Mouse (Mus musculus): ENCODE data around the gene Gkn3. TPM values are rescaled to one million over a fixed set of nuclear protein-coding genes. Genes with fewer than 3 reads are reported as not detected.

Gkn3 gene
- polyA plus RNA-seq, 1 experiment from 2014 or later: 0.62 TPM

DNA sequence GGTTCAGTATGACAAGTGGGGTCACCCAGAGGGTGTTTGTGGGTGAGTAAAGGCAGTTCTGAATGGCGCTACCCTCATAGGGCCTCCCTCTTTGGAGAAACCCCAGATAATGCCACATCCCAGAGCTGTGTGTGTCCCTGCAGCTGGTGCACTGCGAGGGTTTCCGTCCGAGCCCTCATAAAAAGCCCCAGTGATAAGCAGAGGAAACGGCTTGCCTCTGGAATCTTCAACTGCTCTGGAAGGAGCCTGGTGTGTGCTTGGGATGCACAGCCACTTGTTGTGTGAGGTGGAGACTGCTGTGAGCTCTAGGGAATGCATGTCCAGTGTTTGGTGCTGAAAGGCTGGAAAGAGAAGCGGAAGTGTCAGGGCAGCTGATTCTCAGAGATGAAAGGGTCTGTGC lies 12.7 kb upstream of the Gkn3 start:
- no peak overlapping the region for H3K4me2 ChIP-seq (ENCODE audit: low read depth, low read length)
- H3K27me3 ChIP-seq (ENCODE audit: control insufficient read depth, insufficient read depth, low read length): peaks cover 30% of the 10 kb centered on the region
- no peaks in the 10 kb centered on the region for H3K9me3 ChIP-seq (replicated peaks; ENCODE audit: control insufficient read depth, low read length)
- 26% methylated on average over 6 of the region's 6 CpGs for WGBS
- ATAC-seq (replicated peaks; ENCODE audit: extremely low read depth, insufficient read depth, low FRiP score): no peak
- no peak overlapping the region for H3K27ac ChIP-seq (ENCODE audit: low read length)
- no peak overlapping the region for H3K4me3 ChIP-seq (ENCODE audit: low read length)
- no peak overlapping the region for H3K9ac ChIP-seq (ENCODE audit: low read length)
- H3K4me1 ChIP-seq (ENCODE audit: control insufficient read depth, insufficient read depth, low read length): peaks cover 24% of the 10 kb centered on the region
- no peaks in the 10 kb centered on the region for H3K36me3 ChIP-seq (ENCODE audit: control insufficient read depth, insufficient read depth)

- Histone ChIP-seq H3K4me2 (ENCODE audit: low read depth, low read length) (no peak overlapping the region), H3K4me1 (ENCODE audit: control insufficient read depth, insufficient read depth, low read length) (peaks cover 27% of the 10 kb centered on the region), H3K27ac (ENCODE audit: low read length) (no peak overlapping the region), H3K36me3 (ENCODE audit: control insufficient read depth, insufficient read depth) (no peaks in the 10 kb centered on the region), H3K9ac (ENCODE audit: low read length) (no peak overlapping the region), H3K4me3 (ENCODE audit: low read length) (no peak overlapping the region), H3K27me3 (ENCODE audit: control insufficient read depth, insufficient read depth, low read length) (peaks cover 37% of the 10 kb centered on the region), H3K9me3 (replicated peaks; ENCODE audit: control insufficient read depth, low read length) (no peaks in the 10 kb centered on the region)
- WGBS: 49% methylated on average over 4 of the region's 4 CpGs
- no peak for ATAC-seq (replicated peaks; ENCODE audit: extremely low read depth, insufficient read depth, low FRiP score)
Measured at GRCm38 (mm10) chr6:87399886-87400566, 11.3 kb upstream of the Gkn3 start.

DNA sequence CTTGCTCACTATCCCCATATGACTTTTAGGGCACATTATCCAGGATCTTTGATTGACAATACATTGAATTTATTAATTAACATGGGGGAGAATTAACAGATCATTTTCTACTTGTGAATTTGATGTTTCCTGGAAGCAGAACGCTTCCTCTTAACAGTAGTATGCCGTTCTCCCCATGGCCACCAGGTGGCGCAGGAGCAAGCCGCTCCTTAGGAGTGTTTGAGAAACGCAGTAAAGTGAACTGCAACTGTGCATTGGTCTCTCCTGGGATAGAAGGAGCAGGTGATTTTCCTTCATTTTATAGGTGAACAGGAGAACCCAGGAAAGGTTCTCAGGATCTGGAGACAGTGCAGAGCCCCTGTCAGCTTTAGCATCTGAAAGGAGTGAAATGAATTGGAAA lies 10.4 kb upstream of the Gkn3 start:
- Histone ChIP-seq H3K4me1 (ENCODE audit: control insufficient read depth, insufficient read depth, low read length) (peaks cover 28% of the 10 kb centered on the region), H3K4me2 (ENCODE audit: low read depth, low read length) (0 out of 2 replicates have a peak overlapping the region, but pooled peaks have one; percentile 9), H3K9ac (ENCODE audit: low read length) (no peak overlapping the region), H3K27me3 (ENCODE audit: control insufficient read depth, insufficient read depth, low read length) (peaks cover 41% of the 10 kb centered on the region), H3K27ac (ENCODE audit: low read length) (no peak overlapping the region), H3K9me3 (replicated peaks; ENCODE audit: control insufficient read depth, low read length) (no peaks in the 10 kb centered on the region), H3K4me3 (ENCODE audit: low read length) (no peak overlapping the region), H3K36me3 (ENCODE audit: control insufficient read depth, insufficient read depth) (no peaks in the 10 kb centered on the region)
- under 1% methylated on average over 5 of the region's 5 CpGs for WGBS
- no peak; the same call in 1 of the 2 replicates for ATAC-seq (replicated peaks; ENCODE audit: extremely low read depth, insufficient read depth, low FRiP score)

DNA sequence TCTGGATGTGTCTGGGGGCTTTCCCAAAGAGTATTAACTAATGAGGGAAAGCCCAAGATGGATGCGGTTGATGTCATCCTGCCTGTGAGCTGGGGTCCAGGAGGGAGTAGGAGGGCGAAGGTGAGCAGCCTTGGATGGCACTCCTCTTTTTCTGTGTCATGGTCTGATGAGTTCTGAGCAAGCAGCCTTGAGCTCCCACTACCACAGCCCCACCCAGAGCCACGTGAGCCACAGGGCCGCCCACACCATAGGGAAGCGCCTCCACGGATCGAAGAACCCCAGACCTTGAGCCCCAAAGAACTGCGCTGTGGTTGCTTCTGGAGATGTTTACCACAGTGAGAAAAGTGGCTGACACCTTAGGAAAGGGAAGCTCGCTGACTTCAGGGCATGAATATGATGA lies 6.0 kb upstream of the Gkn3 start:
- Histone ChIP-seq H3K9ac (ENCODE audit: low read length) (no peak overlapping the region), H3K4me1 (ENCODE audit: control insufficient read depth, insufficient read depth, low read length) (peaks cover 13% of the 10 kb centered on the region), H3K36me3 (ENCODE audit: control insufficient read depth, insufficient read depth) (no peaks in the 10 kb centered on the region), H3K9me3 (replicated peaks; ENCODE audit: control insufficient read depth, low read length) (no peaks in the 10 kb centered on the region), H3K27ac (ENCODE audit: low read length) (no peak overlapping the region), H3K4me2 (ENCODE audit: low read depth, low read length) (no peak overlapping the region), H3K4me3 (ENCODE audit: low read length) (no peak overlapping the region), H3K27me3 (ENCODE audit: control insufficient read depth, insufficient read depth, low read length) (peaks cover 46% of the 10 kb centered on the region)
- ATAC-seq (replicated peaks; ENCODE audit: extremely low read depth, insufficient read depth, low FRiP score): 0 out of 2 replicates have a peak, but pooled peaks have one; percentile 28
- WGBS: 77% methylated on average over 9 of the region's 9 CpGs

DNA sequence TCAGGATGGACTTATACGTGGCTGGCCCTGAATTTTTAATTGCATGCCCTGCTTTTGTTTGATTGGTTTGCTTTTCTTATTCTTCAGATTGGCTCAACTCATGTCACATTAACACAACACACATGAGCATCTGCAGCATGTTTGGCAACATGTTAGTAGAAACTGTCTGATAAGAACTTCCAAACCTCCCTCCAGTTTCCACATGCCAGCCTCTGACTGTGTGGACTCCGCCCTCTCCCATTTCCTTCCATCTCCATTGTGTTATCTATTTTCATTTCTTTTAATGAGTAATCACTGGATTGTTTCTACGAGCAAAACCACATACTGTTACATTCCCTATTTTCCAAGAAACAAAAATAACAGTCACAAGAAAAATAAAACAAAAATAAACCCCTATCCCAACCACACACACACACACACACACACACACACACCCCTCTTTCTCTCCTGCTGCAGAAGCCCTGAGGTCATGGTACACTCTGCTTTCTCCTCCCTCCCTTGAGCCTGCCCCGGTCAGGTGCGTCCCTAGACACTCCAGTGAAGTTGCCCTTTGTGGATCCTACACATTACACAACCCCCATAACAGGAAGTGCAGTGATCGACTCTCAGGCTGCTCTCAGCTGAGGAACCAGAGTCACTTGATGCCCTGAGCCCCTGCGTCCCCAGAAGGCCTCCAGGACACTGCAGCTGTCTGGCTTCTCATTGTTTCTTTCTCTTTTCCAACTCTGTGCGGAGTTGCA lies 4.9 kb upstream of the Gkn3 start:
- no peak overlapping the region for H3K27ac ChIP-seq (ENCODE audit: low read length)
- peaks cover 7% of the 10 kb centered on the region; the same call in 1 of the 2 replicates for H3K4me1 ChIP-seq (ENCODE audit: control insufficient read depth, insufficient read depth, low read length)
- no peak overlapping the region for H3K9ac ChIP-seq (ENCODE audit: low read length)
- no peak overlapping the region for H3K4me2 ChIP-seq (ENCODE audit: low read depth, low read length)
- no peak overlapping the region for H3K4me3 ChIP-seq (ENCODE audit: low read length)
- ATAC-seq (replicated peaks; ENCODE audit: extremely low read depth, insufficient read depth, low FRiP score): no peak
- no peaks in the 10 kb centered on the region for H3K9me3 ChIP-seq (replicated peaks; ENCODE audit: control insufficient read depth, low read length)
- 59% methylated on average over 8 of the region's 8 CpGs for WGBS
- peaks cover 42% of the 10 kb centered on the region for H3K27me3 ChIP-seq (ENCODE audit: control insufficient read depth, insufficient read depth, low read length)
- H3K36me3 ChIP-seq (ENCODE audit: control insufficient read depth, insufficient read depth): no peaks in the 10 kb centered on the region

- no peak overlapping the region for H3K4me2 ChIP-seq (ENCODE audit: low read depth, low read length)
- peaks cover 7% of the 10 kb centered on the region; the same call in 1 of the 2 replicates for H3K4me1 ChIP-seq (ENCODE audit: control insufficient read depth, insufficient read depth, low read length)
- H3K36me3 ChIP-seq (ENCODE audit: control insufficient read depth, insufficient read depth): no peaks in the 10 kb centered on the region
- peaks cover 38% of the 10 kb centered on the region for H3K27me3 ChIP-seq (ENCODE audit: control insufficient read depth, insufficient read depth, low read length)
- H3K9ac ChIP-seq (ENCODE audit: low read length): no peak overlapping the region
- H3K4me3 ChIP-seq (ENCODE audit: low read length): no peak overlapping the region
- H3K9me3 ChIP-seq (replicated peaks; ENCODE audit: control insufficient read depth, low read length): no peaks in the 10 kb centered on the region
- ATAC-seq (replicated peaks; ENCODE audit: extremely low read depth, insufficient read depth, low FRiP score): no peak
- 27% methylated on average over 5 of the region's 5 CpGs for WGBS
- no peak overlapping the region for H3K27ac ChIP-seq (ENCODE audit: low read length)
Measured at GRCm38 (mm10) chr6:87389455-87389989, 787 bp upstream of the Gkn3 start.

- Histone ChIP-seq H3K4me1 (ENCODE audit: control insufficient read depth, insufficient read depth, low read length) (peaks cover 9% of the 10 kb centered on the region; the same call in 1 of the 2 replicates), H3K4me3 (ENCODE audit: low read length) (no peak overlapping the region), H3K4me2 (ENCODE audit: low read depth, low read length) (no peak overlapping the region), H3K9me3 (replicated peaks; ENCODE audit: control insufficient read depth, low read length) (no peaks in the 10 kb centered on the region), H3K36me3 (ENCODE audit: control insufficient read depth, insufficient read depth) (no peaks in the 10 kb centered on the region), H3K9ac (ENCODE audit: low read length) (no peak overlapping the region), H3K27ac (ENCODE audit: low read length) (no peak overlapping the region), H3K27me3 (ENCODE audit: control insufficient read depth, insufficient read depth, low read length) (peaks cover 53% of the 10 kb centered on the region)
- WGBS: 74% methylated on average over 10 of the region's 10 CpGs
- no peak for ATAC-seq (replicated peaks; ENCODE audit: extremely low read depth, insufficient read depth, low FRiP score)
Measured at GRCm38 (mm10) chr6:87386681-87387080, 2.1 kb downstream of the Gkn3 start.

DNA sequence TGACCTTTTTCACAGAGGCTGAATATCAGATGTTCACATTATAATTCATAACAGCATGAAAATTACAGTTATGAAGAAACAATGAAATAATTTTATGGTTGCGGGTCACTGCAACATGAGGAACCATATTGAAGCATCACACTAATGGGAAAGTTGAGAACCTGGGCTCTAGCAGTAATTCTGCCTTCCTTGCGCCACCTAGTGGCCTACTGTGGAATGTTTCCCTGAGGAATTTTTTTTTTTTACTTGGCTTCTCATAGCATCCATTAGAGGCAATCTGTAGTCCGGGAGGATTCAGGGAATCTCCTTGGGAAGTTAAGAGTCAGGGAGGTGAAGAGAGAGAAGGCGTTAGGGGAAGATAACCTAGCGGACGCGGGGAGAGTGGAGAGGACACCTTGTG lies 2.5 kb downstream of the Gkn3 start:
- Histone ChIP-seq H3K9ac (ENCODE audit: low read length) (no peak overlapping the region), H3K27ac (ENCODE audit: low read length) (no peak overlapping the region), H3K27me3 (ENCODE audit: control insufficient read depth, insufficient read depth, low read length) (peaks cover 53% of the 10 kb centered on the region), H3K4me2 (ENCODE audit: low read depth, low read length) (no peak overlapping the region), H3K36me3 (ENCODE audit: control insufficient read depth, insufficient read depth) (no peaks in the 10 kb centered on the region), H3K9me3 (replicated peaks; ENCODE audit: control insufficient read depth, low read length) (no peaks in the 10 kb centered on the region), H3K4me3 (ENCODE audit: low read length) (no peak overlapping the region), H3K4me1 (ENCODE audit: control insufficient read depth, insufficient read depth, low read length) (peaks cover 9% of the 10 kb centered on the region; the same call in 1 of the 2 replicates)
- 9% methylated on average over 7 of the region's 7 CpGs for WGBS
- no peak for ATAC-seq (replicated peaks; ENCODE audit: extremely low read depth, insufficient read depth, low FRiP score)

- 33% methylated on average over 6 of the region's 6 CpGs for WGBS
- Histone ChIP-seq H3K9ac (ENCODE audit: low read length) (no peak overlapping the region), H3K36me3 (ENCODE audit: control insufficient read depth, insufficient read depth) (no peaks in the 10 kb centered on the region), H3K27ac (ENCODE audit: low read length) (no peak overlapping the region), H3K4me3 (ENCODE audit: low read length) (no peak overlapping the region; the same call in 1 of the 2 replicates), H3K27me3 (ENCODE audit: control insufficient read depth, insufficient read depth, low read length) (peaks cover 45% of the 10 kb centered on the region), H3K9me3 (replicated peaks; ENCODE audit: control insufficient read depth, low read length) (no peaks in the 10 kb centered on the region), H3K4me2 (ENCODE audit: low read depth, low read length) (peak overlapping the region; percentile 64), H3K4me1 (ENCODE audit: control insufficient read depth, insufficient read depth, low read length) (peaks cover 9% of the 10 kb centered on the region; the same call in 1 of the 2 replicates)
- ATAC-seq (replicated peaks; ENCODE audit: extremely low read depth, insufficient read depth, low FRiP score): no peak
Measured at GRCm38 (mm10) chr6:87384761-87385160, 4.0 kb downstream of the Gkn3 start.
